Mouse (Mus musculus) small intestine, adult 2 months (tissue): ENCODE results near the gene Mpzl2. TPM values are rescaled to one million over a fixed set of nuclear protein-coding genes. Genes with fewer than 3 reads are reported as not detected.
"Not testable (repeated sequence)": the region's sequence is repeated elsewhere in the genome, so short reads cannot be mapped to it uniquely, and the experiment has no call there.

Experiments
- H3K27ac ChIP-seq: fragments of 200-500 bp; 2 replicates; pipeline ENCODE4 v1.5.1; 2012; ENCODE audit warnings: low read depth, low read length, control low read depth, inconsistent platforms; ENCODE audit not compliant: insufficient read depth
- H3K27me3 ChIP-seq: fragments of 200-500 bp; 2 replicates; pipeline ENCODE4 v1.6.1; 2012; ENCODE audit warnings: mild to moderate bottlenecking, moderate library complexity, low read length, inconsistent platforms; ENCODE audit not compliant: control insufficient read depth, insufficient read depth
- H3K36me3 ChIP-seq: fragments of 200-500 bp; 2 replicates; pipeline ENCODE4 v1.6.1; 2012; ENCODE audit warnings: mild to moderate bottlenecking, low read length, control low read depth, inconsistent platforms; ENCODE audit not compliant: control insufficient read depth, insufficient read depth
- H3K4me1 ChIP-seq: fragments of 200-500 bp; 2 replicates; pipeline ENCODE4 v1.6.1; 2012; ENCODE audit warnings: low read length, inconsistent platforms, mixed read lengths; ENCODE audit not compliant: control insufficient read depth, insufficient read depth, insufficient read length
- H3K4me3 ChIP-seq: fragments of 200-500 bp; 2 replicates; pipeline ENCODE4 v1.5.1; 2012; ENCODE audit warnings: low read depth, mild to moderate bottlenecking, control low read depth, inconsistent platforms, low read length, moderate library complexity
- CTCF ChIP-seq: fragments of 200-500 bp; IDR thresholded peaks from 2 replicates; pipeline ENCODE4 v1.5.1; 2012; ENCODE audit warnings: low read depth, mild to moderate bottlenecking, control low read depth, inconsistent platforms, low read length, moderate library complexity, mixed read lengths; ENCODE audit not compliant: insufficient replicate concordance, insufficient read length; ENCODE audit errors: extremely low read depth
- POLR2A ChIP-seq: fragments of 200-500 bp; IDR thresholded peaks from 2 replicates; pipeline ENCODE4 v1.6.1; 2012; ENCODE audit warnings: low read depth, mild to moderate bottlenecking, control low read depth, inconsistent platforms, low read length, moderate library complexity
- WGBS: fragments of 180-500 bp; shearing (Covaris S2); methylation state at CpG from one replicate; pipeline ENCODE4 v1.1.7; 2018; 5-methylcytosine and 5-hydroxymethylcytosine counted together
- polyA plus RNA-seq: library from polyadenylated mRNA; depleted of rRNA; stranded (reverse); fragments of >200 nt; gene quantifications from 2 replicates; pipeline ENCODE4 v1.2.3, GENCODE M21; 2012

Mpzl2 gene
- polyA plus RNA-seq, 1 experiment: 8.2 TPM

GRCm38 (mm10) chr9:45032261-45032660 lies 7.3 kb upstream of the Mpzl2 start:
- 39% methylated on average over 2 of the region's 2 CpGs for WGBS
- Histone ChIP-seq H3K36me3 (no peaks in the 10 kb centered on the region), H3K27me3 (no peaks in the 10 kb centered on the region), H3K4me1 (peaks cover 20% of the 10 kb centered on the region), H3K27ac (no peak overlapping the region), H3K4me3 (no peak overlapping the region)
- no peak for TF ChIP-seq POLR2A
- TF ChIP-seq CTCF: no peak

- 94% methylated on average over 3 of the region's 3 CpGs for WGBS
- TF ChIP-seq CTCF: no peak
- TF ChIP-seq POLR2A: no peak
- peaks cover 17% of the 10 kb centered on the region for H3K4me1 ChIP-seq
- no peak overlapping the region for H3K4me3 ChIP-seq
- no peaks in the 10 kb centered on the region for H3K36me3 ChIP-seq
- H3K27ac ChIP-seq: no peak overlapping the region
- no peaks in the 10 kb centered on the region for H3K27me3 ChIP-seq
Observed at GRCm38 (mm10) chr9:45034526-45034925, 5.1 kb upstream of the Mpzl2 start.

GRCm38 (mm10) chr9:45037803-45038202 lies 1.8 kb upstream of the Mpzl2 start:
- not testable (repeated sequence) for H3K27me3 ChIP-seq, H3K27ac ChIP-seq, H3K4me3 ChIP-seq, H3K36me3 ChIP-seq, H3K4me1 ChIP-seq
- WGBS: 89% methylated on average over 1 of the region's 1 CpGs

GRCm38 (mm10) chr9:45040066-45040845 lies 657 bp downstream of the Mpzl2 start:
- Histone ChIP-seq H3K27me3 (peaks cover 3% of the 10 kb centered on the region; the same call in 1 of the 2 replicates), H3K4me3 (peak overlapping the region; percentile 19; the same call in 1 of the 2 replicates), H3K4me1 (peaks cover 2% of the 10 kb centered on the region; the same call in 1 of the 2 replicates), H3K36me3 (peaks cover 3% of the 10 kb centered on the region), H3K27ac (peak overlapping the region; percentile 44)
- TF ChIP-seq CTCF (no peak), POLR2A (no peak)
- 10% methylated on average over 14 of the region's 14 CpGs for WGBS

- H3K4me3 ChIP-seq: peak overlapping the region; percentile 9; the same call in 1 of the 2 replicates
- TF ChIP-seq POLR2A: 0 out of 2 replicates have a peak, but pooled peaks have one; percentile 35
- TF ChIP-seq CTCF: no peak
- H3K27ac ChIP-seq: peak overlapping the region; percentile 93
- WGBS: 14% methylated on average over 17 of the region's 17 CpGs
- peaks cover 3% of the 10 kb centered on the region for H3K36me3 ChIP-seq
- H3K27me3 ChIP-seq: peaks cover 3% of the 10 kb centered on the region; the same call in 1 of the 2 replicates
- peaks cover 2% of the 10 kb centered on the region; the same call in 1 of the 2 replicates for H3K4me1 ChIP-seq
Observed at GRCm38 (mm10) chr9:45041131-45041838, 1.7 kb downstream of the Mpzl2 start.

DNA sequence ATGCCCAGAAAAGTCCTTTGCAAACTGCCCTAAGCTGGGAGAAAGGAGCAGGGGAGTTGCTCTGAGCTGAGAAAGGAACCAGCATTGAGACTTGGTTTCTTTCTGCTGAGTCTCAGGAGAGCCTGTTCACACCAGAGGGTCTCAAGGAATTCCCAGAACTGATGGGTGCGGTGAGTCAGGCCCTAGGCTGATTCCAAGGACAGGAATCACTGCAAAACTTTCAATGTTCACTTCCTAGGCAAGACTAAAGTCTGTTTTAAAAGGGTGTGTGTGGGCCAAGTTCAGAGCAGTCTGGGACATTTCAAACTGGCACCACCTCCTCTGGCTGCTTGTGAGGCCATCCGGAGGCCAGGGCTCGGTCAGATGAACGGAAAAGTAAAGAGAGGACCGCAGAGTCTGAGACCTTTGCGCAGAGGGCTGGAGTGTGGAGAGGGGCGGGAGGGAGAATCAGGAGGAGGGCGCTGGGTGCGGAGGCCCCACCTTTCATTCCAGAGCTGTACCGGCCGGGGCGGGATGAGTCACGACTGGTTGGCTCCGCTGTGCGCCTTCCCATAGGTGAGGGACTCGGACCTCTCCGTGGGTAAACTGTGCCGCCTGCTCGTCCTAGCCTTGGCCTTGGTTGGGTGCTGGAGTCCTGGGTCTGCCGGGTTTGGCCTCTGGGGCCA lies 2.6 kb downstream of the Mpzl2 start:
- Histone ChIP-seq H3K27me3 (peaks cover 3% of the 10 kb centered on the region; the same call in 1 of the 2 replicates), H3K4me1 (peaks cover 2% of the 10 kb centered on the region; the same call in 1 of the 2 replicates), H3K27ac (peak overlapping the region; percentile 93), H3K36me3 (peaks cover 9% of the 10 kb centered on the region), H3K4me3 (peak overlapping the region; percentile 79)
- WGBS: 2% methylated on average over 20 of the region's 20 CpGs
- TF ChIP-seq CTCF: no peak
- TF ChIP-seq POLR2A: peak; percentile 54; the same call in 1 of the 2 replicates

GRCm38 (mm10) chr9:45042947-45043346 lies 3.3 kb downstream of the Mpzl2 start:
- no peak for TF ChIP-seq CTCF
- Histone ChIP-seq H3K36me3 (peaks cover 11% of the 10 kb centered on the region), H3K27me3 (peaks cover 3% of the 10 kb centered on the region; the same call in 1 of the 2 replicates), H3K4me3 (peak overlapping the region; percentile 79), H3K27ac (peak overlapping the region; percentile 85), H3K4me1 (peaks cover 2% of the 10 kb centered on the region; the same call in 1 of the 2 replicates)
- WGBS: 2% methylated on average over 10 of the region's 10 CpGs
